Mouse (Mus musculus): ENCODE data around the gene Trim32.

DNA sequence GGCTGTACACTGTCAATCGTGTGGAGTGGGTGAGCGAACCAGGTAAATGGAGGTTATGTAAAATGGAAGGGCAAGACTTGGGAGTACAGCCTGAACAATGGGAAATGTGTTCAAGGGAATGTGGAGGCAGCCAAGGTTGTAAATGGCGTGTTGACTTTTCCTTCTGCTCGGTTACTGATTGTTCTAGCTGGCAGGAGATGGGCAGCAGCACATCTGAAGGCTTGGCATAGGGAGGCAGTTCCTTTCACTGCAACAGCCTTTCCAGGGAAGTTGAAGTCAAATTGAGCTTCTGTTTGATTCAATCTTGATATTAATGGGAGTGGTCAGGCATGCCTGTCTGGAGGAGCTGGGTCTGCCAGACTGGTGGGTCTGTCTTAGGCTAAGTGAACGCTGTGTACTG, 5.5 kb downstream of the Trim32 start:
- TF ChIP-seq CTCF (IDR thresholded peaks at IDR 0.05) (no peak), EP300 (IDR thresholded peaks at IDR 0.05) (no peak)
